Mouse (Mus musculus) midbrain, embryonic 13.5 days (tissue): ENCODE results near the gene Apopt1. TPM values are rescaled to one million over a fixed set of nuclear protein-coding genes. Genes with fewer than 3 reads are reported as not detected.

Experiments used
- ATAC-seq: fragments of 200-750 bp; cut with Nextera tagmentation; 2 replicates; pipeline ENCODE4 v1.8.0; 2017; ENCODE audit warnings: mild to moderate bottlenecking, moderate TSS enrichment, moderate library complexity
- H3K27ac ChIP-seq: fragments of 300-500 bp; sonication (generic); 2 replicates; pipeline ENCODE4 v1.5.1; 2015; ENCODE audit warnings: inconsistent platforms, mild to moderate bottlenecking, moderate library complexity
- H3K27me3 ChIP-seq: fragments of 300-500 bp; sonication (generic); 2 replicates; pipeline ENCODE4 v1.6.1; 2015; ENCODE audit warnings: mild to moderate bottlenecking, inconsistent platforms
- H3K36me3 ChIP-seq: fragments of 300-500 bp; sonication (generic); 2 replicates; pipeline ENCODE4 v1.6.1; 2015; ENCODE audit warnings: mild to moderate bottlenecking, inconsistent platforms
- H3K4me1 ChIP-seq: fragments of 300-500 bp; sonication (generic); replicated peaks from 2 replicates; pipeline ENCODE4 v1.6.1; 2015; ENCODE audit warnings: inconsistent platforms
- H3K4me2 ChIP-seq: fragments of 300-500 bp; sonication (generic); replicated peaks from 2 replicates; pipeline ENCODE4 v1.6.1; 2015; ENCODE audit warnings: moderate library complexity, mild to moderate bottlenecking, inconsistent platforms
- H3K4me3 ChIP-seq: fragments of 300-500 bp; sonication (generic); replicated peaks from 2 replicates; pipeline ENCODE4 v1.5.1; 2015; ENCODE audit warnings: mild to moderate bottlenecking, inconsistent platforms
- H3K9ac ChIP-seq: fragments of 300-500 bp; sonication (generic); replicated peaks from 2 replicates; pipeline ENCODE4 v1.6.1; 2015; ENCODE audit warnings: mild to moderate bottlenecking, inconsistent platforms
- H3K9me3 ChIP-seq: fragments of 300-500 bp; sonication (generic); 2 replicates; pipeline ENCODE4 v1.6.1; 2016; ENCODE audit warnings: mild to moderate bottlenecking, inconsistent platforms
- WGBS: fragments of 180-500 bp; shearing (Covaris S2); methylation state at CpG from one replicate; pipeline ENCODE4 v1.1.7; 2015; 5-methylcytosine and 5-hydroxymethylcytosine counted together
- polyA plus RNA-seq: library from polyadenylated mRNA; unstranded; fragments of >200 nt; fragmentation: Nextera tagmentation; extraction: Ambion mirVana; gene quantifications from 2 replicates; pipeline ENCODE4 v1.2.1, GENCODE M21; 2015

The Apopt1 gene
- polyA plus RNA-seq, 1 experiment from 2014 or later = 59.6 TPM

- no peak for ATAC-seq
- Histone ChIP-seq H3K4me1 (peaks cover 39% of the 10 kb centered on the region), H3K9ac (no peak overlapping the region), H3K27ac (peak overlapping the region; percentile 82), H3K36me3 (peaks cover 23% of the 10 kb centered on the region), H3K27me3 (no peaks in the 10 kb centered on the region), H3K4me2 (no peak overlapping the region), H3K9me3 (no peaks in the 10 kb centered on the region), H3K4me3 (no peak overlapping the region)
- 87% methylated on average over 4 of the region's 4 CpGs for WGBS
Measured at GRCm38 (mm10) chr12:111686390-111686789, 26.7 kb upstream of the Apopt1 start.

GRCm38 (mm10) chr12:111687350-111688068 is 25.6 kb upstream of the Apopt1 start:
- H3K4me2 ChIP-seq = no peak overlapping the region
- no peak overlapping the region for H3K4me3 ChIP-seq
- H3K4me1 ChIP-seq = peaks cover 49% of the 10 kb centered on the region
- no peaks in the 10 kb centered on the region for H3K9me3 ChIP-seq
- ATAC-seq = peak; percentile 82
- peaks cover 12% of the 10 kb centered on the region for H3K36me3 ChIP-seq
- H3K9ac ChIP-seq = peak overlapping the region; percentile 42
- WGBS = 13% methylated on average over 14 of the region's 14 CpGs
- H3K27ac ChIP-seq = peak overlapping the region; percentile 82
- H3K27me3 ChIP-seq = no peaks in the 10 kb centered on the region

GRCm38 (mm10) chr12:111688069-111688428 is 25.0 kb upstream of the Apopt1 start:
- ATAC-seq = 0 out of 2 replicates have a peak, but pooled peaks have one; percentile 4
- Histone ChIP-seq H3K27me3 (no peaks in the 10 kb centered on the region), H3K36me3 (peaks cover 9% of the 10 kb centered on the region), H3K4me2 (no peak overlapping the region), H3K4me3 (no peak overlapping the region), H3K9me3 (no peaks in the 10 kb centered on the region), H3K27ac (peak overlapping the region; percentile 82), H3K9ac (peak overlapping the region; percentile 42; the same call in 1 of the 2 replicates), H3K4me1 (peaks cover 55% of the 10 kb centered on the region)
- WGBS = 12% methylated on average over 2 of the region's 2 CpGs

DNA sequence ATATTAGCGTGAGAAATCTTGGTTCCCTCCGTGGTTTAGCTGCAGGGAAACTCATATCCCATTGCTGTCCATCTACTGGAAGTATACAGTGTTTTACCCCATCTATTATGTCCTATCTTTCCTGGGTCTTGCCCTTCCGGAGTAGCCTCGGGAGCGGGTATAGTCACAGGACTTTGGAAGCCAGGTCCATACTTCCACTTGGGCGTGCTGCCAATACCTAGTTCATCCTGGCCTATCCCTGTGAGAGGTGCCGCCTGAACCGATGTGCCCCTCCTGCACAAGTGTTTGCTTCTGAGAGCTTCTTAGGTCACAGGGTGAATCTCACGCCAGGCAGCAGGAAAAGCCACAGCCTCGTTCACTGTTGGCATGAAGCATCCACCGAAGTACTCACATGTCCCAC is 23.6 kb upstream of the Apopt1 start:
- Histone ChIP-seq H3K4me1 (peaks cover 68% of the 10 kb centered on the region), H3K4me2 (no peak overlapping the region), H3K27me3 (no peaks in the 10 kb centered on the region), H3K9me3 (no peaks in the 10 kb centered on the region), H3K36me3 (no peaks in the 10 kb centered on the region), H3K4me3 (no peak overlapping the region), H3K9ac (no peak overlapping the region), H3K27ac (no peak overlapping the region)
- ATAC-seq = no peak
- 88% methylated on average over 11 of the region's 11 CpGs for WGBS

DNA sequence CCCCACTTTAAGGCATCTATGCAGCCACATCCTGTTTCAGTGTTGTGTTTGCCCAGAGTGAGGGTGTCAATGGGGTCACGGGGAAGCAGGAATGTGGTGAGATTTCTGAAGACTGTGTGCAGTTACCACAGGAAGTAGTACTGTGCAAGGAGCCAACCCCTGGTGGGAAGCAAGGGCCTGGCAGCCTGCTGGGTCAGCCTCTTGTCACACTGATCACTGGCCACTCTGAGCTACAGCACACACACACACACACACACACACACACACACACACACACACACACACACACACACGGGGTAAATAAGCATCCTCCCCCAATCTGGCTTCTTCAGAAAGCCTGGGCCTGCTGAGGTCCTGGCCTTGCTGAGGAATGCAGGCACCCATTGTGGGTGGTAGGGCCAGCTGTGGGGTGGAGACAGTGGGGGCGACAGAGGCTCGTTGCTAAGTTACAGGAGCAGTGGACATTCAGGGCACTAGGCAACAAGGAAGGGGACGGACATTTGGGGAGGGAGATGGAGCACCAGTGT is 21.7 kb upstream of the Apopt1 start:
- H3K9me3 ChIP-seq = no peaks in the 10 kb centered on the region
- H3K4me3 ChIP-seq = no peak overlapping the region
- no peak overlapping the region for H3K4me2 ChIP-seq
- H3K27ac ChIP-seq = peak overlapping the region; percentile 96
- WGBS = 5% methylated on average over 5 of the region's 5 CpGs
- H3K9ac ChIP-seq = peak overlapping the region; percentile 25; the same call in 1 of the 2 replicates
- no peaks in the 10 kb centered on the region for H3K27me3 ChIP-seq
- no peak for ATAC-seq
- H3K4me1 ChIP-seq = peaks cover 87% of the 10 kb centered on the region
- H3K36me3 ChIP-seq = no peaks in the 10 kb centered on the region

DNA sequence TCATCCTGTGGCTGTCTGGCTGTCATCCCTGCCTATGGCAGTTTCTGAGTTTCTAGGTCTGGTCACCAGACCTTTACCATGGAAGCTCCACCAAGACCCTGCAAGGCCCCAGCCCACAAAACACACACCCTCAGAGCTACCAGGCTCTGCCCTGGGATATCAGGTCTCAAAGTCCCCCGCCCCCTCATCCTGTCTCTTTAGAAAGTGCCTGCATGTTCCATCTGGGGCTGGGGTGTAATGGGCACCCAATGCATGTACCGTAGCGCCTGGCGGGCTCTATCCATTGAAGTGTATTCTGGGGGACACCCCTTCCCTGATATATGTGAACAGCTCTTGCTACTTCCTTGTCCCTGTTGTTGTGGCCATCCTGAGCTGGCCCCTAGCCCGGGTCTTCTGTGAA is 20.2 kb upstream of the Apopt1 start:
- Histone ChIP-seq H3K4me3 (no peak overlapping the region), H3K36me3 (no peaks in the 10 kb centered on the region), H3K27me3 (no peaks in the 10 kb centered on the region), H3K9ac (peak overlapping the region; percentile 32; the same call in 1 of the 2 replicates), H3K9me3 (no peaks in the 10 kb centered on the region), H3K4me2 (peak overlapping the region; percentile 39; the same call in 1 of the 2 replicates), H3K27ac (peak overlapping the region; percentile 96), H3K4me1 (peaks cover 72% of the 10 kb centered on the region)
- ATAC-seq = no peak
- WGBS = 63% methylated on average over 5 of the region's 5 CpGs

DNA sequence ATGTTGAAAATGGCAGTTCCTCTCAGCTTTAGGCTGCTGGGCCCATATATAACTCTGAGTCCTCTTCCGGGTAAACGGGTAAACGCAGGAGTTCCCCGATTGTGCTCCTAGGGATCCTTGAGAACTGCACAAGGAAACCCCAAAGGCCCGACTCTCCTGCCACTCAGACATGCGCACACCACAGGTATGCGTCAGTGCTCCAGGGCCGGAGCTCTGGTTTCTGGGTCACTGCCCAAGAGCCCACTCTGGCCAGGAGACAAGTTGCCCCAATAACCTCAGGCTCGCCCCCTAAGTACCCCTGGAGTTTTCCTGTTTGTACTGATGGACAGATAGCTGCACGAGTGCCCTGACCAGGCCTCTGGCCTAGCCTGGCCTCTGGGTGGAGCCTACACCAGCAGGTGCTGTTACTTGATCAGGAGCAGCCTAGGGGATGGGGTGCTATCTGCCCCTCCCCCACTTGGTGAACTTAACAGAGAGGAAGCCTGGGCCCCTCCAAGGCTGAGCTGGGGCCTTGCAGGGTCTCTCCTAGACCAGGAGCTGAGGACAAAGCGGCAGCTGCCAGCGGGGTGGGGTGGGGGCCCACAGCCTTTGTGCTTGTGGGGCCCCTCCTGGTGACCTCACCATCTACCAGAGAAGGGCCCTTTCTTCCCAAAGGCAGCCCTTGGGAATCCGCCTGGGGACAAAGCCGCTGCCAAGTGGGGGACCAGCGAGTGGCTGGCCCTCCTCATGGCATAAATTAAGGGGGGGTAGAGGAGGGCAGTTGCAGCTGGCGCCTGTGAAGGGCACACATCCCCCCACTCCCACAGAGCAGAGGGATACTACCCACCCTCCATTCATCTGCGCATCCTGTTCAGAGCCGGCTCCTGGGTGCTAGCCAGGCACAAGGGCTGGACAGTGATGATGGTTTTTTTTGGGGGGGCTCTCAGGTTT is 19.5 kb upstream of the Apopt1 start:
- Histone ChIP-seq H3K9me3 (no peaks in the 10 kb centered on the region), H3K27ac (peak overlapping the region; percentile 96), H3K4me1 (peaks cover 65% of the 10 kb centered on the region), H3K4me3 (no peak overlapping the region; the same call in 1 of the 2 replicates), H3K4me2 (peak overlapping the region; percentile 39), H3K27me3 (no peaks in the 10 kb centered on the region), H3K36me3 (no peaks in the 10 kb centered on the region), H3K9ac (peak overlapping the region; percentile 51)
- ATAC-seq = peak; percentile 88
- WGBS = 7% methylated on average over 18 of the region's 18 CpGs

- peaks cover 64% of the 10 kb centered on the region for H3K4me1 ChIP-seq
- no peaks in the 10 kb centered on the region for H3K27me3 ChIP-seq
- peak overlapping the region; percentile 96 for H3K27ac ChIP-seq
- peak; percentile 27 for ATAC-seq
- H3K9ac ChIP-seq = peak overlapping the region; percentile 51
- WGBS = 2% methylated on average over 12 of the region's 12 CpGs
- no peak overlapping the region; the same call in 1 of the 2 replicates for H3K4me3 ChIP-seq
- no peaks in the 10 kb centered on the region for H3K36me3 ChIP-seq
- peak overlapping the region; percentile 39 for H3K4me2 ChIP-seq
- H3K9me3 ChIP-seq = no peaks in the 10 kb centered on the region
Measured at GRCm38 (mm10) chr12:111694271-111694781, 18.7 kb upstream of the Apopt1 start.

- Histone ChIP-seq H3K9me3 (no peaks in the 10 kb centered on the region), H3K4me3 (no peak overlapping the region), H3K27me3 (no peaks in the 10 kb centered on the region), H3K9ac (peak overlapping the region; percentile 51), H3K27ac (peak overlapping the region; percentile 96), H3K4me2 (peak overlapping the region; percentile 39), H3K4me1 (peaks cover 60% of the 10 kb centered on the region), H3K36me3 (no peaks in the 10 kb centered on the region)
- 21% methylated on average over 13 of the region's 13 CpGs for WGBS
- ATAC-seq = peak; percentile 57
Measured at GRCm38 (mm10) chr12:111694880-111695804, 17.9 kb upstream of the Apopt1 start.

- H3K27me3 ChIP-seq = no peaks in the 10 kb centered on the region
- ATAC-seq = 0 out of 2 replicates have a peak, but pooled peaks have one; percentile 7
- 22% methylated on average over 6 of the region's 6 CpGs for WGBS
- no peaks in the 10 kb centered on the region for H3K36me3 ChIP-seq
- H3K4me3 ChIP-seq = no peak overlapping the region
- H3K9ac ChIP-seq = no peak overlapping the region
- peak overlapping the region; percentile 96 for H3K27ac ChIP-seq
- H3K4me1 ChIP-seq = peaks cover 49% of the 10 kb centered on the region
- no peaks in the 10 kb centered on the region for H3K9me3 ChIP-seq
- H3K4me2 ChIP-seq = no peak overlapping the region
Measured at GRCm38 (mm10) chr12:111696239-111696638, 16.8 kb upstream of the Apopt1 start.

- H3K4me1 ChIP-seq = peaks cover 36% of the 10 kb centered on the region
- H3K27ac ChIP-seq = no peak overlapping the region
- no peak for ATAC-seq
- no peak overlapping the region for H3K9ac ChIP-seq
- H3K9me3 ChIP-seq = no peaks in the 10 kb centered on the region
- no peak overlapping the region for H3K4me3 ChIP-seq
- no peak overlapping the region for H3K4me2 ChIP-seq
- WGBS = 71% methylated on average over 4 of the region's 4 CpGs
- H3K36me3 ChIP-seq = no peaks in the 10 kb centered on the region
- H3K27me3 ChIP-seq = no peaks in the 10 kb centered on the region
Measured at GRCm38 (mm10) chr12:111697708-111698107, 15.4 kb upstream of the Apopt1 start.
